Mouse (Mus musculus) megakaryocyte-erythroid progenitor cell, adult 5 weeks (primary cell): ENCODE measurements around the gene Npffr2. TPM values are rescaled to one million over a fixed set of nuclear protein-coding genes. Genes with fewer than 3 reads are reported as not detected.

Experiments used
- polyA plus RNA-seq: library from polyadenylated mRNA; stranded (reverse); fragments of >175 nt; gene quantifications from 2 replicates; pipeline ENCODE4 v1.2.3, GENCODE M21; 2012

Gene Npffr2
- polyA plus RNA-seq, result not detected in 2 replicates

GRCm38 (mm10) chr5:89526878-89527578 is at the start of gene Npffr2:
Npffr2 (plus strand) TSS chr5:89527429.

Other genes with a start within 250 kb of the Npffr2 start
- gene Gc, start 69.5 kb upstream of the Npffr2 start, polyA plus RNA-seq, result not detected in 2 replicates